Mouse (Mus musculus) stomach, embryonic 14.5 days (tissue): ENCODE data around the gene Prkce. TPM values are rescaled to one million over a fixed set of nuclear protein-coding genes. Genes with fewer than 3 reads are reported as not detected.

Experiments used
- ATAC-seq: fragments of 200-750 bp; cut with Nextera tagmentation; 2 replicates; pipeline ENCODE4 v1.8.0; 2017; ENCODE audit warnings: low read depth, moderate TSS enrichment; ENCODE audit not compliant: insufficient number of reproducible peaks, insufficient read depth, low FRiP score
- H3K27ac ChIP-seq: fragments of 300-500 bp; sonication (generic); 2 replicates; pipeline ENCODE4 v1.5.1; 2014; ENCODE audit warnings: mild to moderate bottlenecking, low read length, moderate library complexity, mixed read lengths
- H3K27me3 ChIP-seq: fragments of 300-500 bp; sonication (generic); 2 replicates; pipeline ENCODE4 v1.6.1; 2014; ENCODE audit warnings: low read length, control low read depth, mixed read lengths; ENCODE audit not compliant: control insufficient read depth, insufficient read depth
- H3K36me3 ChIP-seq: fragments of 300-500 bp; sonication (generic); 2 replicates; pipeline ENCODE4 v1.6.1; 2014; ENCODE audit warnings: mild to moderate bottlenecking, control low read depth, low read length, moderate library complexity, mixed read lengths; ENCODE audit not compliant: control insufficient read depth, insufficient read depth
- H3K4me1 ChIP-seq: fragments of 300-500 bp; sonication (generic); 2 replicates; pipeline ENCODE4 v1.6.1; 2014; ENCODE audit warnings: low read length, control low read depth, mixed read lengths; ENCODE audit not compliant: control insufficient read depth, insufficient read depth
- H3K4me2 ChIP-seq: fragments of 300-500 bp; sonication (generic); replicated peaks from 2 replicates; pipeline ENCODE4 v1.6.1; 2014; ENCODE audit warnings: low read depth, low read length, control low read depth
- H3K4me3 ChIP-seq: fragments of 300-500 bp; sonication (generic); 2 replicates; pipeline ENCODE4 v1.5.1; 2014; ENCODE audit warnings: low read depth, low read length, control low read depth
- H3K9ac ChIP-seq: fragments of 300-500 bp; sonication (generic); replicated peaks from 2 replicates; pipeline ENCODE4 v1.6.1; 2014; ENCODE audit warnings: low read depth, mild to moderate bottlenecking, control low read depth, low read length, moderate library complexity, mixed read lengths
- H3K9me3 ChIP-seq: fragments of 300-500 bp; sonication (generic); 2 replicates; pipeline ENCODE4 v1.6.1; 2016; ENCODE audit warnings: low read depth, low read length, control low read depth; ENCODE audit not compliant: control insufficient read depth
- WGBS: fragments of 180-500 bp; shearing (Covaris S2); extraction: QIAGEN DNeasy Blood & Tissue Kit; methylation state at CpG from one replicate; pipeline ENCODE4 v1.1.7; 2014; 5-methylcytosine and 5-hydroxymethylcytosine counted together
- polyA plus RNA-seq: library from polyadenylated mRNA; unstranded; fragments of >200 nt; fragmentation: Nextera tagmentation; extraction: Ambion mirVana; gene quantifications from 2 replicates; pipeline ENCODE4 v1.2.1, GENCODE M21; 2014

Gene Prkce
- polyA plus RNA-seq, 1 experiment from 2014 or later: 7.3 TPM

GRCm38 (mm10) chr17:86379405-86380137 is 212.0 kb downstream of the Prkce start:
- 17% methylated on average over 17 of the region's 17 CpGs for WGBS
- ATAC-seq: no peak; the same call in 1 of the 2 replicates
- no peak overlapping the region for H3K9ac ChIP-seq
- H3K27ac ChIP-seq: no peak overlapping the region
- H3K4me3 ChIP-seq: no peak overlapping the region
- no peak overlapping the region for H3K4me2 ChIP-seq
- H3K9me3 ChIP-seq: no peaks in the 10 kb centered on the region
- H3K4me1 ChIP-seq: peaks cover 11% of the 10 kb centered on the region
- H3K36me3 ChIP-seq: no peaks in the 10 kb centered on the region
- no peaks in the 10 kb centered on the region for H3K27me3 ChIP-seq

GRCm38 (mm10) chr17:86381464-86381863 is 213.9 kb downstream of the Prkce start:
- 85% methylated on average over 9 of the region's 9 CpGs for WGBS
- ATAC-seq: no peak

GRCm38 (mm10) chr17:86382885-86383284 is 215.3 kb downstream of the Prkce start:
- Histone ChIP-seq H3K36me3 (no peaks in the 10 kb centered on the region), H3K9me3 (no peaks in the 10 kb centered on the region), H3K4me1 (peaks cover 11% of the 10 kb centered on the region), H3K4me2 (no peak overlapping the region), H3K27me3 (no peaks in the 10 kb centered on the region), H3K9ac (no peak overlapping the region), H3K27ac (no peak overlapping the region), H3K4me3 (no peak overlapping the region)
- 3% methylated on average over 2 of the region's 2 CpGs for WGBS
- no peak for ATAC-seq

More at GRCm38 (mm10) chr17:86381464-86381863, 213.9 kb downstream of the Prkce start:
- Histone ChIP-seq H3K9me3 (no peaks in the 10 kb centered on the region), H3K27me3 (no peaks in the 10 kb centered on the region), H3K36me3 (no peaks in the 10 kb centered on the region), H3K4me3 (no peak overlapping the region), H3K9ac (no peak overlapping the region), H3K27ac (no peak overlapping the region), H3K4me2 (no peak overlapping the region), H3K4me1 (peaks cover 11% of the 10 kb centered on the region)

GRCm38 (mm10) chr17:86383699-86384572 is 216.4 kb downstream of the Prkce start:
- Histone ChIP-seq H3K27ac (no peak overlapping the region), H3K4me1 (peaks cover 11% of the 10 kb centered on the region), H3K4me2 (no peak overlapping the region), H3K27me3 (no peaks in the 10 kb centered on the region), H3K36me3 (no peaks in the 10 kb centered on the region), H3K9me3 (no peaks in the 10 kb centered on the region), H3K4me3 (no peak overlapping the region), H3K9ac (no peak overlapping the region)
- ATAC-seq: no peak
- whole genome bisulfite sequencing: 60% methylated on average over 18 of the region's 18 CpGs

- H3K4me3 ChIP-seq: no peak overlapping the region
- H3K36me3 ChIP-seq: no peaks in the 10 kb centered on the region
- 81% methylated on average over 5 of the region's 5 CpGs for WGBS
- no peaks in the 10 kb centered on the region for H3K4me1 ChIP-seq
- H3K27ac ChIP-seq: no peak overlapping the region
- no peak overlapping the region for H3K9ac ChIP-seq
- H3K27me3 ChIP-seq: no peaks in the 10 kb centered on the region
- no peaks in the 10 kb centered on the region for H3K9me3 ChIP-seq
- no peak for ATAC-seq
- no peak overlapping the region for H3K4me2 ChIP-seq
Observed at GRCm38 (mm10) chr17:86392475-86392874, 224.9 kb downstream of the Prkce start.

- no peaks in the 10 kb centered on the region for H3K4me1 ChIP-seq
- no peaks in the 10 kb centered on the region for H3K27me3 ChIP-seq
- no peak for ATAC-seq
- H3K27ac ChIP-seq: no peak overlapping the region
- WGBS: 94% methylated on average over 10 of the region's 10 CpGs
- no peaks in the 10 kb centered on the region for H3K36me3 ChIP-seq
- H3K9me3 ChIP-seq: no peaks in the 10 kb centered on the region
- H3K4me3 ChIP-seq: no peak overlapping the region
- no peak overlapping the region for H3K9ac ChIP-seq
- H3K4me2 ChIP-seq: no peak overlapping the region
Observed at GRCm38 (mm10) chr17:86393191-86393590, 225.6 kb downstream of the Prkce start.

GRCm38 (mm10) chr17:86397097-86397496 is 229.5 kb downstream of the Prkce start:
- H3K9ac ChIP-seq: no peak overlapping the region
- no peaks in the 10 kb centered on the region for H3K27me3 ChIP-seq
- no peaks in the 10 kb centered on the region for H3K36me3 ChIP-seq
- H3K27ac ChIP-seq: no peak overlapping the region
- no peak overlapping the region for H3K4me3 ChIP-seq
- ATAC-seq: no peak
- H3K9me3 ChIP-seq: no peaks in the 10 kb centered on the region
- no peak overlapping the region for H3K4me2 ChIP-seq
- no peaks in the 10 kb centered on the region for H3K4me1 ChIP-seq

- H3K9me3 ChIP-seq: no peaks in the 10 kb centered on the region
- ATAC-seq: no peak
- 79% methylated on average over 5 of the region's 5 CpGs for WGBS
- H3K9ac ChIP-seq: no peak overlapping the region
- H3K27ac ChIP-seq: no peak overlapping the region
- H3K4me2 ChIP-seq: no peak overlapping the region
- H3K4me3 ChIP-seq: no peak overlapping the region
- H3K4me1 ChIP-seq: no peaks in the 10 kb centered on the region
- H3K36me3 ChIP-seq: no peaks in the 10 kb centered on the region
- H3K27me3 ChIP-seq: no peaks in the 10 kb centered on the region
Observed at GRCm38 (mm10) chr17:86397647-86398046, 230.1 kb downstream of the Prkce start.
